Mouse (Mus musculus) testis, adult 2 months (tissue): ENCODE measurements at regions not wholly inside any gene's neighbourhood (a gene's known extent, or its start where the extent isn't known, plus 50 kb on each side); places are given as distances from the start of the nearest gene placed in this dataset.
A peak's percentile ranks its signal among the peaks of the same experiment; 100 is the strongest.

Experiments
- H3K27ac ChIP-seq: fragments of 200-500 bp; 2 replicates; pipeline ENCODE4 v1.5.1; 2012; ENCODE audit warnings: low read depth, low read length; ENCODE audit not compliant: control insufficient read depth, insufficient read depth
- H3K27me3 ChIP-seq: fragments of 200-500 bp; 2 replicates; pipeline ENCODE4 v1.6.1; 2012; ENCODE audit warnings: mild to moderate bottlenecking, low read length, moderate library complexity; ENCODE audit not compliant: control insufficient read depth, insufficient read depth
- H3K36me3 ChIP-seq: fragments of 200-500 bp; 2 replicates; pipeline ENCODE4 v1.6.1; 2012; ENCODE audit warnings: mild to moderate bottlenecking, low read length; ENCODE audit not compliant: control insufficient read depth, insufficient read depth
- H3K4me1 ChIP-seq: fragments of 200-500 bp; 2 replicates; pipeline ENCODE4 v1.6.1; 2012; ENCODE audit warnings: low read length; ENCODE audit not compliant: control insufficient read depth, insufficient read depth
- H3K4me3 ChIP-seq: fragments of 200-500 bp; 2 replicates; pipeline ENCODE4 v1.5.1; 2012; ENCODE audit warnings: low read depth, mild to moderate bottlenecking, low read length, moderate library complexity, mixed read lengths; ENCODE audit not compliant: control insufficient read depth
- CTCF ChIP-seq: fragments of 200-500 bp; IDR thresholded peaks from 2 replicates; pipeline ENCODE4 v1.5.1; 2012; ENCODE audit warnings: low read depth, mild to moderate bottlenecking, inconsistent platforms, low read length, moderate library complexity; ENCODE audit not compliant: control insufficient read depth, insufficient read depth, insufficient replicate concordance
- POLR2A ChIP-seq: fragments of 200-500 bp; IDR thresholded peaks from 2 replicates; pipeline ENCODE4 v1.6.1; 2012; ENCODE audit warnings: low read depth, mild to moderate bottlenecking, inconsistent platforms, low read length, moderate library complexity; ENCODE audit not compliant: control insufficient read depth

DNA sequence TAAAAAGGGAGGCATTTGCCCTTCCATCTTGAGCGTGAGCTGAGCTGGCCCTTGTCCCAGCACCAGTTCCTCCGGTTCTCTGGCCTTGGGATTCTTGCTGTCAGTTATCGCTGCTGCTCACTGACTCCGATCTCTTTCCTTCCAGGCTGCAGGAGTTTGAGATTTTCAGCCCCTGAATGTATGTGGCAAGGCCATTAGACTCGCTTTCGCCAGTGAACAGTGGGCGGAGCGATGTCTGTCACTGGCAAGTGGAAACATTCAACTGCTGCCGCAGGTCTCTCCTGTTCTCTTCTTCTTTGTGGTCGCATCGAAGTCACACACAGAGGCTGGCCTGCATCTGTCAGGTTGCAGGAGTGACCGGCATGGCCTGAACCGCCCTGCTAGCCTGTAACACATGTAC lies 104.6 kb upstream of the Jarid2 start:
- H3K27me3 ChIP-seq = no peaks in the 10 kb centered on the region
- 0 out of 2 replicates have a peak, but pooled peaks have one; percentile 26 for TF ChIP-seq POLR2A
- TF ChIP-seq CTCF = no peak
- H3K36me3 ChIP-seq = no peaks in the 10 kb centered on the region
- no peak overlapping the region; the same call in 1 of the 2 replicates for H3K27ac ChIP-seq
- H3K4me3 ChIP-seq = no peak overlapping the region
- no peaks in the 10 kb centered on the region; the same call in 1 of the 2 replicates for H3K4me1 ChIP-seq

GRCm38 (mm10) chr13:44625792-44626191 lies 103.5 kb upstream of the Jarid2 start:
- Histone ChIP-seq H3K4me1 (no peaks in the 10 kb centered on the region; the same call in 1 of the 2 replicates), H3K27ac (no peak overlapping the region), H3K36me3 (no peaks in the 10 kb centered on the region), H3K4me3 (no peak overlapping the region), H3K27me3 (no peaks in the 10 kb centered on the region)
- TF ChIP-seq POLR2A (no peak), CTCF (no peak)

- Histone ChIP-seq H3K27me3 (no peaks in the 10 kb centered on the region), H3K27ac (no peak overlapping the region), H3K4me3 (no peak overlapping the region), H3K4me1 (no peaks in the 10 kb centered on the region; the same call in 1 of the 2 replicates), H3K36me3 (no peaks in the 10 kb centered on the region)
- TF ChIP-seq CTCF (no peak), POLR2A (no peak)
Measured at GRCm38 (mm10) chr13:44626806-44627205, 102.5 kb upstream of the Jarid2 start.

- H3K27me3 ChIP-seq = no peaks in the 10 kb centered on the region
- TF ChIP-seq CTCF = no peak
- TF ChIP-seq POLR2A = no peak
- H3K4me3 ChIP-seq = no peak overlapping the region
- no peaks in the 10 kb centered on the region for H3K36me3 ChIP-seq
- H3K4me1 ChIP-seq = no peaks in the 10 kb centered on the region
- no peak overlapping the region for H3K27ac ChIP-seq
Measured at GRCm38 (mm10) chr13:44630061-44630460, 99.2 kb upstream of the Jarid2 start.

DNA sequence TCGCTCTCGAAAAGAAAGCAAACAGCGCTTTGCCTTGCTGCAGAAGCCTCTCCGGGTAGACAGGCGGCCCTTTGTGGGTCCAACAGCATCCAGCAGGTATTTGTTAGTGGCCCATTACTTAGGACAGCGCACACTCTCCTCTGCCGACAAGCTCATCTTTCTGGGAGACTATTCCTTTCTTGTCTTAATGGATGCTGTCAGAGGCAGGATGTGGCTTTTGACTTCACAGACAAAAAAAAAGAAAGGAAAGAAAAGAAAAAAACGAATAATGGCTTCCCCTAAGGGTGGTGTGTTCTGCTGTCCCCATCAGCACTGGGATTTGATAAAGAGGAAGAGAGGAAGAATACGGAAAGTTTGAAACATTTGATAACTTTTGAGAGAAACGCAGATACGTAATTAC lies 94.7 kb upstream of the Jarid2 start:
- Histone ChIP-seq H3K36me3 (no peaks in the 10 kb centered on the region), H3K4me3 (no peak overlapping the region), H3K27me3 (no peaks in the 10 kb centered on the region), H3K4me1 (no peaks in the 10 kb centered on the region), H3K27ac (no peak overlapping the region)
- no peak for TF ChIP-seq POLR2A

GRCm38 (mm10) chr13:44635221-44636007 lies 93.9 kb upstream of the Jarid2 start:
- Histone ChIP-seq H3K4me1 (no peaks in the 10 kb centered on the region), H3K27ac (no peak overlapping the region), H3K36me3 (no peaks in the 10 kb centered on the region), H3K27me3 (no peaks in the 10 kb centered on the region), H3K4me3 (no peak overlapping the region)
- TF ChIP-seq CTCF (no peak), POLR2A (no peak)

DNA sequence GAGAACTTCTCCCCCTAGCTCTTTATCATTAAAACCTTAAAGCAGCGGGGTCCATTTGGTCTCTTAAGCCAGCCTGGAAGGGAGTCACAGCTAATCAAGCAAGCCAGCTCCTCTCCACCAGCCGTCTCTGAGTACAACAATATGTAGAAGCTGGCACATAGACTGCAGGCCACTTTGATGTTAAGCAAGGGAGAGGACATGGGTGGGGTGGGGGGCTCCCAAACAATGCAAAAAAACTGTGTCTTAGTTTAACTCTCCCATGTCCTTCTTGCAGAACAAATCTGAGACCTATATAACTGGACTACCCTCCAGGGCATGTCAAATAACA lies 93.3 kb upstream of the Jarid2 start:
- Histone ChIP-seq H3K27ac (no peak overlapping the region), H3K36me3 (no peaks in the 10 kb centered on the region), H3K27me3 (no peaks in the 10 kb centered on the region), H3K4me1 (no peaks in the 10 kb centered on the region), H3K4me3 (no peak overlapping the region)
- TF ChIP-seq POLR2A = no peak
- no peak for TF ChIP-seq CTCF

DNA sequence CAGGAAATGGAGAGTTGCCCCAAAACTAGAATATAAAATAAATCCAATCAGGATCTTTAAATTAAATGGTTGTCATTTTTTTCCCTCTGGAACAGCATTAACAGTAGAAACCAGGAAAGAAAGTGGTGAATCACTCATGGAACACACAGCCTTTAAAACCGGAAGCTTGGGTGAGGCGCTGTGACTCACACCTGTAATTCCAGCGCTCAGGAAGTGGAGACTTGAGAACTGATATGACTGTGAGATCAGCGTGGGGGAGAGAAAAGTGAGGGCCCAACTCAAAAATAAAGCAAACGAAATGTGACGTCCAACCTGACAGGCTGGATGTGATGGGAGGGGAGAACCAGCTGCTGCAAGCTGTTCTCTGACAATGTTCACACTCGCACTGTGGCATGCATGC lies 86.9 kb upstream of the Jarid2 start:
- Histone ChIP-seq H3K4me3 (no peak overlapping the region), H3K4me1 (no peaks in the 10 kb centered on the region), H3K27ac (no peak overlapping the region), H3K36me3 (no peaks in the 10 kb centered on the region), H3K27me3 (no peaks in the 10 kb centered on the region)
- no peak for TF ChIP-seq POLR2A
- no peak for TF ChIP-seq CTCF
